Mouse (Mus musculus): ENCODE results near the gene Apol8. TPM values are rescaled to one million over a fixed set of nuclear protein-coding genes. Genes with fewer than 3 reads are reported as not detected.

Gene Apol8
- polyA plus RNA-seq, 1 experiment from 2014 or later, result 3.2 TPM

- no peak overlapping the region for H3K9ac ChIP-seq (ENCODE audit: low read depth, low read length)
- no peaks in the 10 kb centered on the region for H3K4me1 ChIP-seq (replicated peaks; ENCODE audit: control insufficient read depth, insufficient read depth, low read length)
- no peak overlapping the region for H3K4me2 ChIP-seq
- no peaks in the 10 kb centered on the region for H3K9me3 ChIP-seq (ENCODE audit: control insufficient read depth, low read length)
- DNase-seq (ENCODE audit: low spot score) (no peak), ATAC-seq (replicated peaks; ENCODE audit: low FRiP score) (no peak)
- peaks cover 78% of the 10 kb centered on the region for H3K36me3 ChIP-seq (ENCODE audit: control insufficient read depth, insufficient read depth, low read length)
- no peak overlapping the region for H3K27ac ChIP-seq (ENCODE audit: low read depth, low read length)
- H3K4me3 ChIP-seq (ENCODE audit: low read depth, low read length), result no peak overlapping the region
- no peaks in the 10 kb centered on the region for H3K27me3 ChIP-seq (replicated peaks; ENCODE audit: control insufficient read depth, insufficient read depth, low read length)
- WGBS, result 92% methylated on average over 11 of the region's 11 CpGs
Observed at GRCm38 (mm10) chr15:77763702-77764101, 6.9 kb upstream of the Apol8 start.

GRCm38 (mm10) chr15:77763050-77763449, 6.2 kb upstream of the Apol8 start:
- Histone ChIP-seq H3K27ac (ENCODE audit: low read depth, low read length) (no peak overlapping the region), H3K27me3 (replicated peaks; ENCODE audit: control insufficient read depth, insufficient read depth, low read length) (no peaks in the 10 kb centered on the region), H3K4me3 (ENCODE audit: low read depth, low read length) (no peak overlapping the region), H3K9me3 (ENCODE audit: control insufficient read depth, low read length) (no peaks in the 10 kb centered on the region), H3K36me3 (ENCODE audit: control insufficient read depth, insufficient read depth, low read length) (peaks cover 72% of the 10 kb centered on the region), H3K4me1 (replicated peaks; ENCODE audit: control insufficient read depth, insufficient read depth, low read length) (no peaks in the 10 kb centered on the region), H3K4me2 (no peak overlapping the region), H3K9ac (ENCODE audit: low read depth, low read length) (no peak overlapping the region)
- 91% methylated on average over 16 of the region's 16 CpGs for WGBS
- ATAC-seq (replicated peaks; ENCODE audit: low FRiP score) (no peak), DNase-seq (ENCODE audit: low spot score) (no peak)

GRCm38 (mm10) chr15:77761561-77762380, 5.0 kb upstream of the Apol8 start:
- ATAC-seq (replicated peaks; ENCODE audit: low FRiP score) (0 out of 2 replicates have a peak, but pooled peaks have one; percentile 46), DNase-seq (ENCODE audit: low spot score) (no peak)
- Histone ChIP-seq H3K36me3 (ENCODE audit: control insufficient read depth, insufficient read depth, low read length) (peaks cover 65% of the 10 kb centered on the region), H3K4me1 (replicated peaks; ENCODE audit: control insufficient read depth, insufficient read depth, low read length) (peaks cover 3% of the 10 kb centered on the region; the same call in 1 of the 2 replicates), H3K4me3 (ENCODE audit: low read depth, low read length) (no peak overlapping the region), H3K4me2 (no peak overlapping the region), H3K27me3 (replicated peaks; ENCODE audit: control insufficient read depth, insufficient read depth, low read length) (no peaks in the 10 kb centered on the region), H3K9ac (ENCODE audit: low read depth, low read length) (no peak overlapping the region), H3K9me3 (ENCODE audit: control insufficient read depth, low read length) (no peaks in the 10 kb centered on the region), H3K27ac (ENCODE audit: low read depth, low read length) (no peak overlapping the region)
- 81% methylated on average over 22 of the region's 22 CpGs for WGBS

GRCm38 (mm10) chr15:77761083-77761482, 4.3 kb upstream of the Apol8 start:
- ATAC-seq (replicated peaks; ENCODE audit: low FRiP score) (no peak), DNase-seq (ENCODE audit: low spot score) (no peak)
- Histone ChIP-seq H3K27ac (ENCODE audit: low read depth, low read length) (no peak overlapping the region), H3K36me3 (ENCODE audit: control insufficient read depth, insufficient read depth, low read length) (peaks cover 58% of the 10 kb centered on the region), H3K9me3 (ENCODE audit: control insufficient read depth, low read length) (no peaks in the 10 kb centered on the region), H3K4me3 (ENCODE audit: low read depth, low read length) (no peak overlapping the region), H3K9ac (ENCODE audit: low read depth, low read length) (no peak overlapping the region), H3K4me1 (replicated peaks; ENCODE audit: control insufficient read depth, insufficient read depth, low read length) (peaks cover 9% of the 10 kb centered on the region), H3K4me2 (no peak overlapping the region), H3K27me3 (replicated peaks; ENCODE audit: control insufficient read depth, insufficient read depth, low read length) (no peaks in the 10 kb centered on the region)
- 98% methylated on average over 7 of the region's 7 CpGs for WGBS

GRCm38 (mm10) chr15:77760037-77760436, 3.2 kb upstream of the Apol8 start:
- peaks cover 15% of the 10 kb centered on the region for H3K4me1 ChIP-seq (replicated peaks; ENCODE audit: control insufficient read depth, insufficient read depth, low read length)
- 94% methylated on average over 15 of the region's 16 CpGs for WGBS
- no peak overlapping the region for H3K9ac ChIP-seq (ENCODE audit: low read depth, low read length)
- H3K27me3 ChIP-seq (replicated peaks; ENCODE audit: control insufficient read depth, insufficient read depth, low read length), result no peaks in the 10 kb centered on the region
- ATAC-seq (replicated peaks; ENCODE audit: low FRiP score), result no peak
- H3K4me2 ChIP-seq, result no peak overlapping the region
- H3K36me3 ChIP-seq (ENCODE audit: control insufficient read depth, insufficient read depth, low read length), result peaks cover 48% of the 10 kb centered on the region
- H3K9me3 ChIP-seq (ENCODE audit: control insufficient read depth, low read length), result no peaks in the 10 kb centered on the region
- no peak overlapping the region for H3K4me3 ChIP-seq (ENCODE audit: low read depth, low read length)
- H3K27ac ChIP-seq (ENCODE audit: low read depth, low read length), result no peak overlapping the region
- DNase-seq (ENCODE audit: low spot score), result no peak

GRCm38 (mm10) chr15:77757586-77758226, 903 bp upstream of the Apol8 start:
- Histone ChIP-seq H3K27ac (ENCODE audit: low read depth, low read length) (no peak overlapping the region), H3K36me3 (ENCODE audit: control insufficient read depth, insufficient read depth, low read length) (peaks cover 28% of the 10 kb centered on the region), H3K9ac (ENCODE audit: low read depth, low read length) (no peak overlapping the region), H3K4me1 (replicated peaks; ENCODE audit: control insufficient read depth, insufficient read depth, low read length) (peaks cover 15% of the 10 kb centered on the region), H3K4me2 (no peak overlapping the region), H3K27me3 (replicated peaks; ENCODE audit: control insufficient read depth, insufficient read depth, low read length) (no peaks in the 10 kb centered on the region), H3K9me3 (ENCODE audit: control insufficient read depth, low read length) (no peaks in the 10 kb centered on the region), H3K4me3 (ENCODE audit: low read depth, low read length) (no peak overlapping the region)
- ATAC-seq (replicated peaks; ENCODE audit: low FRiP score) (no peak), DNase-seq (ENCODE audit: low spot score) (no peak)
- 78% methylated on average over 4 of the region's 4 CpGs for WGBS

- peak overlapping the region; percentile 19; the same call in 1 of the 2 replicates for H3K4me3 ChIP-seq (ENCODE audit: low read depth, low read length)
- peaks cover 15% of the 10 kb centered on the region for H3K4me1 ChIP-seq (replicated peaks; ENCODE audit: control insufficient read depth, insufficient read depth, low read length)
- ATAC-seq (replicated peaks; ENCODE audit: low FRiP score) (no peak), DNase-seq (ENCODE audit: low spot score) (no peak)
- H3K27me3 ChIP-seq (replicated peaks; ENCODE audit: control insufficient read depth, insufficient read depth, low read length), result no peaks in the 10 kb centered on the region
- H3K9me3 ChIP-seq (ENCODE audit: control insufficient read depth, low read length), result no peaks in the 10 kb centered on the region
- H3K36me3 ChIP-seq (ENCODE audit: control insufficient read depth, insufficient read depth, low read length), result peaks cover 13% of the 10 kb centered on the region
- WGBS, result 52% methylated on average over 2 of the region's 2 CpGs
- peak overlapping the region; percentile 51 for H3K4me2 ChIP-seq
- H3K27ac ChIP-seq (ENCODE audit: low read depth, low read length), result 0 out of 2 replicates have a peak overlapping the region, but pooled peaks have one; percentile 32
- peak overlapping the region; percentile 26; the same call in 1 of the 2 replicates for H3K9ac ChIP-seq (ENCODE audit: low read depth, low read length)
Observed at GRCm38 (mm10) chr15:77756081-77756480, 722 bp downstream of the Apol8 start.

- H3K27me3 ChIP-seq (replicated peaks; ENCODE audit: control insufficient read depth, insufficient read depth, low read length), result no peaks in the 10 kb centered on the region
- ATAC-seq (replicated peaks; ENCODE audit: low FRiP score), result peak; percentile 95
- H3K27ac ChIP-seq (ENCODE audit: low read depth, low read length), result peak overlapping the region; percentile 32; the same call in 1 of the 2 replicates
- peak overlapping the region; percentile 57 for H3K9ac ChIP-seq (ENCODE audit: low read depth, low read length)
- H3K36me3 ChIP-seq (ENCODE audit: control insufficient read depth, insufficient read depth, low read length), result peaks cover 5% of the 10 kb centered on the region
- no peaks in the 10 kb centered on the region for H3K9me3 ChIP-seq (ENCODE audit: control insufficient read depth, low read length)
- DNase-seq (ENCODE audit: low spot score), result no peak
- WGBS, result 17% methylated on average over 2 of the region's 2 CpGs
- peaks cover 15% of the 10 kb centered on the region for H3K4me1 ChIP-seq (replicated peaks; ENCODE audit: control insufficient read depth, insufficient read depth, low read length)
- H3K4me3 ChIP-seq (ENCODE audit: low read depth, low read length), result peak overlapping the region; percentile 43
- H3K4me2 ChIP-seq, result peak overlapping the region; percentile 55
Observed at GRCm38 (mm10) chr15:77755132-77755531, 1.7 kb downstream of the Apol8 start.
